Mouse (Mus musculus) splenic B cell, adult 2 months (primary cell): ENCODE data around the gene Gm20388.

Experiments used
- DNase-seq: peaks from one replicate; pipeline ENCODE4 v3.0.0-alpha.2; 2011; ENCODE audit warnings: low read depth, low spot score
- H3K27me3 ChIP-seq: 2 replicates; pipeline ENCODE4 v1.6.1; 2012; ENCODE audit warnings: mild to moderate bottlenecking, low read length, moderate library complexity, mixed read lengths; ENCODE audit not compliant: control insufficient read depth, poor library complexity, insufficient read depth, severe bottlenecking
- H3K36me3 ChIP-seq: 2 replicates; pipeline ENCODE4 v1.6.1; 2012; ENCODE audit warnings: mild to moderate bottlenecking, low read length, moderate library complexity, mixed read lengths; ENCODE audit not compliant: control insufficient read depth, poor library complexity, insufficient read depth, severe bottlenecking

Gm20388 gene

GRCm38 (mm10) chr8:122853340-122853771 is 2942.7 kb downstream of the Gm20388 start:
- DNase-seq = no peak
- no peaks in the 10 kb centered on the region for H3K27me3 ChIP-seq
- H3K36me3 ChIP-seq = no peaks in the 10 kb centered on the region

DNA sequence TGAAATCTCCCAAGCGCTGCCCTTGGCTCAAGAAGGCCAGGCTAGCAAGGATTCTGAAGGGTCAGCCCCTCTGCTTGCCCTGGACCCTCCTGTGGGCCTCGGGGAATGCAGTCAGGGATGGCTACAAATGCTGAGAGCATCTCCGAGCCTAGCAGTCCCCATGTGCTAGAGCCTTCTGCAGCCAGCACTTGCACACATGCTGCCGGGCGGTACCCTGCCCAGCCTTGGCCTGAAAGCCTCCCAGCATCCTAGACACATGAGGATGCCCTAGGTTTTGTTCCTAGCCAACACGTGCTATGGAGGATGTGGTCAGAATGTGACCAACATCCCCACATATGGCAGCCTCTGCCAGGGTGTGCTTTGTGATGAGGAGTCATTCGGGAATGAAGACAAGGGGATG is 2943.7 kb downstream of the Gm20388 start:
- DNase-seq = no peak
- H3K36me3 ChIP-seq = no peaks in the 10 kb centered on the region
- no peaks in the 10 kb centered on the region for H3K27me3 ChIP-seq

- no peak for DNase-seq
- H3K27me3 ChIP-seq = no peaks in the 10 kb centered on the region
- no peaks in the 10 kb centered on the region for H3K36me3 ChIP-seq
Observed at GRCm38 (mm10) chr8:122855123-122855522, 2944.5 kb downstream of the Gm20388 start.

DNA sequence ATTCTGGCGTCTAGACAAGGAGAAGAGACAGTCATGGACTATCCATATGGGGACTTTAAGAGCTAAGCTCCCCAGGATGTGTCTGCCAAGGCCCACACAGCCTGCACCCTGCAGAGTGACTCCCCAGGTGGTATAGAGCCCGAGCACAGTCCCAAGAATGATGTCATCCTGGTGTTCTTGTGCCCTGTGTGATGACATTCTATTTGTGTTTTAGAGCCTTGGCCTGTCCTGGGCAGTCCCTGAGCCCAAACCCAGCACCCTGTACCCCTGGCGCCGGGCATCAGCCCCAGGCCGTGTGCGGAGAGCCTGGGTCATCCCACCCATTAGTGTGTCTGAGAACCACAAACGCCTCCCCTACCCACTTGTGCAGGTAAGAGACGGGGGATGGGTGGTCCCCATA is 2945.6 kb downstream of the Gm20388 start:
- DNase-seq = no peak
- no peaks in the 10 kb centered on the region for H3K27me3 ChIP-seq
- H3K36me3 ChIP-seq = no peaks in the 10 kb centered on the region

GRCm38 (mm10) chr8:122859843-122860242 is 2949.2 kb downstream of the Gm20388 start:
- H3K27me3 ChIP-seq = no peaks in the 10 kb centered on the region
- no peaks in the 10 kb centered on the region for H3K36me3 ChIP-seq
- no peak for DNase-seq

GRCm38 (mm10) chr8:122864719-122865129 is 2954.1 kb downstream of the Gm20388 start:
- no peak for DNase-seq
- H3K36me3 ChIP-seq = no peaks in the 10 kb centered on the region
- no peaks in the 10 kb centered on the region for H3K27me3 ChIP-seq

GRCm38 (mm10) chr8:122865441-122865840 is 2954.8 kb downstream of the Gm20388 start:
- peak; percentile 58 for DNase-seq
- H3K36me3 ChIP-seq = no peaks in the 10 kb centered on the region
- no peaks in the 10 kb centered on the region for H3K27me3 ChIP-seq

GRCm38 (mm10) chr8:122866231-122866630 is 2955.6 kb downstream of the Gm20388 start:
- Histone ChIP-seq H3K27me3 (no peaks in the 10 kb centered on the region), H3K36me3 (no peaks in the 10 kb centered on the region)
- DNase-seq = peak; percentile 26

GRCm38 (mm10) chr8:122867982-122868381 is 2957.3 kb downstream of the Gm20388 start:
- no peak for DNase-seq
- Histone ChIP-seq H3K27me3 (no peaks in the 10 kb centered on the region), H3K36me3 (no peaks in the 10 kb centered on the region)

DNA sequence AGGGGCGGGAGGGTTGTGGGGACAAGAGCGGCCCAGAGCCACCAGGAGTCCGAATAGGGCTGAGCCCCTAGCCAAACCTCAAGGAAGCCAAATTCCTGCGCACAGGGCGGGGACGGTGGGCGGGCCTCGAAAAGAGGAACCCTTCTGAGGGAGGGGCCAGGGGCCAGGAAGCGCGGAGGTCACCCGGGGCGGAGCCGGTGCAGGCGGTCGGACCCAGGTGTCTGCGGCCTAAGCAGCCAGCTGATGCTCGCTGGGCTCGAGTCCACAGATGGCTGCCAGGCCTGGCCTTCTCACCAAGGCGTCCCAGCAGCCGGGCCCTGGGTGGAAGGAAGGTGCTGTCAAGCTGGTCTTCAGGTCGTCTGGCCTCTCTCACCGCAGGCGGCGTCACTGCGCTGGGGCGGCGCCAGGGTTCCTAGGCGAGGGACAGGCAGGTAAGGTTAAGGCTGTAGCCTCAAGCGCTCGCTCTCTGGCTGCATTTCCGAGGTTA is 2959.8 kb downstream of the Gm20388 start:
- H3K27me3 ChIP-seq = no peaks in the 10 kb centered on the region
- peak; percentile 91 for DNase-seq
- H3K36me3 ChIP-seq = no peaks in the 10 kb centered on the region

DNA sequence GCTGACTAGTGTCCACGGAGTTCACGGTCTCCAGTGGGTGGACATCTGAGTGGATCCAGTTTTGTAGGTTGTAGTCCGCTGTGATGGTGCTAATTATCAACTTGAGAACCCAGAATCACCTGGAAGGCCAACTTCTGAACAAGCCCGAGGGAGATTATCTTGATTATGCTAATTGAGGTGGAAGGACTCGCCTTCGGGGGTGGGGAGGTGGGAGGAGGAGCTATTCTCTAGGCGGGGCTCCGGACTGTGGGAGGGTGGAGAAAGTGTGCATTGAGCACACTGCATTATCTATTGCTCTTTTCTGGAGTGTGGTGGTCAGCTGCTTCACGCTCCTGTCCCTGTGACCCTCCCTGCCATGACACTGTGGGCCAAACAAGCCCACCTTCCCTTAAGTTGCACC is 2961.0 kb downstream of the Gm20388 start:
- Histone ChIP-seq H3K36me3 (no peaks in the 10 kb centered on the region), H3K27me3 (no peaks in the 10 kb centered on the region)
- DNase-seq = no peak

- Histone ChIP-seq H3K27me3 (no peaks in the 10 kb centered on the region), H3K36me3 (no peaks in the 10 kb centered on the region)
- peak; percentile 62 for DNase-seq
Observed at GRCm38 (mm10) chr8:122873171-122873570, 2962.5 kb downstream of the Gm20388 start.

GRCm38 (mm10) chr8:122875186-122875585 is 2964.5 kb downstream of the Gm20388 start:
- no peak for DNase-seq
- Histone ChIP-seq H3K36me3 (no peaks in the 10 kb centered on the region), H3K27me3 (no peaks in the 10 kb centered on the region)

- DNase-seq = no peak
- no peaks in the 10 kb centered on the region; the same call in 1 of the 2 replicates for H3K36me3 ChIP-seq
- H3K27me3 ChIP-seq = no peaks in the 10 kb centered on the region
Observed at GRCm38 (mm10) chr8:122878231-122878630, 2967.6 kb downstream of the Gm20388 start.

GRCm38 (mm10) chr8:122880302-122880701 is 2969.7 kb downstream of the Gm20388 start:
- H3K36me3 ChIP-seq = peaks cover 6% of the 10 kb centered on the region; the same call in 1 of the 2 replicates
- H3K27me3 ChIP-seq = no peaks in the 10 kb centered on the region
- no peak for DNase-seq

DNA sequence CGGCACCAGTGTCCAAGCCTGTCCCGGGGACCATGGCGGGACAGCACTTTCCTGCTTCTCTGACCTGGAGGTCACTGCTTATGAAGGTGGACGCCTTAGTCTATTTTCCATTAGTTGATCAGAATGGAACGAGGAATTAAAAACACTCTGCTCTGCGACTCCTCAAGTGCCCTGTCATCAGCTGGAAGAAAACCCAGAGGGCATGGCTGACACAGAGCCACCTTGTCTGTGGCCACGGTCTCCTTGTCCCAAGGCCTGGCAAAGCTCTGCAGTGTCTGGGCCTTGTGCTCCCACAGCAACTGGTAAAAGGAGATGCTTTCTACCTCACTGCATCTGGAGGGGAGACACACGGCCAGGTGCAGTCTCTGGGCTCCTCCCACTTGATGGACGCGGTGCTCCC is 2973.0 kb downstream of the Gm20388 start:
- Histone ChIP-seq H3K36me3 (peaks cover 13% of the 10 kb centered on the region; the same call in 1 of the 2 replicates), H3K27me3 (no peaks in the 10 kb centered on the region)
- DNase-seq = no peak
